Mouse (Mus musculus): Measurements from ENCODE around the gene Xxylt1.

Gene Xxylt1

GRCm38 (mm10) chr16:30984826-30985545 lies 96.2 kb downstream of the Xxylt1 start:
- DNase-seq: peak in 1 of 2 experiments; percentile 67

- no peak for DNase-seq
Measured at GRCm38 (mm10) chr16:30984101-30984500, 97.1 kb downstream of the Xxylt1 start.

- no peak for DNase-seq
Measured at GRCm38 (mm10) chr16:30983699-30984098, 97.5 kb downstream of the Xxylt1 start.

- DNase-seq: no peak
Measured at GRCm38 (mm10) chr16:30983281-30983680, 98.0 kb downstream of the Xxylt1 start.

GRCm38 (mm10) chr16:30981345-30981744 lies 99.9 kb downstream of the Xxylt1 start:
- DNase-seq: peak; percentile 54 to 71

- no peak for DNase-seq
Measured at GRCm38 (mm10) chr16:30979905-30980304, 101.3 kb downstream of the Xxylt1 start.

- DNase-seq: peak in 1 of 2 experiments; percentile 28
Measured at GRCm38 (mm10) chr16:30977728-30978127, 103.5 kb downstream of the Xxylt1 start.

- DNase-seq: peak; percentile 97 to 99
Measured at GRCm38 (mm10) chr16:30977186-30977585, 104.0 kb downstream of the Xxylt1 start.

GRCm38 (mm10) chr16:30974549-30974948 lies 106.7 kb downstream of the Xxylt1 start:
- peak in 1 of 2 experiments; percentile 33 for DNase-seq

GRCm38 (mm10) chr16:30973416-30973815 lies 107.8 kb downstream of the Xxylt1 start:
- DNase-seq: peak; percentile 90 to 93

- DNase-seq: peak; percentile 57 to 81
Measured at GRCm38 (mm10) chr16:30971950-30972541, 109.2 kb downstream of the Xxylt1 start.

- peak; percentile 82 to 94 for DNase-seq
Measured at GRCm38 (mm10) chr16:30969266-30970064, 111.8 kb downstream of the Xxylt1 start.

- DNase-seq: peak; percentile 26 to 79
Measured at GRCm38 (mm10) chr16:30968402-30969151, 112.7 kb downstream of the Xxylt1 start.

GRCm38 (mm10) chr16:30966684-30967083 lies 114.5 kb downstream of the Xxylt1 start:
- peak in 1 of 2 experiments; percentile 32 for DNase-seq

- DNase-seq: peak; percentile 66 to 90
Measured at GRCm38 (mm10) chr16:30964891-30965290, 116.3 kb downstream of the Xxylt1 start.

- peak; percentile 21 to 76 for DNase-seq
Measured at GRCm38 (mm10) chr16:30964411-30964810, 116.8 kb downstream of the Xxylt1 start.

GRCm38 (mm10) chr16:30962515-30962914 lies 118.7 kb downstream of the Xxylt1 start:
- DNase-seq: peak in 1 of 2 experiments; percentile 32

GRCm38 (mm10) chr16:30961176-30961575 lies 120.1 kb downstream of the Xxylt1 start:
- peak in 1 of 2 experiments; percentile 46 for DNase-seq

- peak in 1 of 2 experiments; percentile 36 for DNase-seq
Measured at GRCm38 (mm10) chr16:30960266-30960665, 121.0 kb downstream of the Xxylt1 start.

GRCm38 (mm10) chr16:30959692-30960091 lies 121.5 kb downstream of the Xxylt1 start:
- DNase-seq: peak; percentile 67 to 87

- DNase-seq: no peak
Measured at GRCm38 (mm10) chr16:30956141-30956540, 125.1 kb downstream of the Xxylt1 start.

GRCm38 (mm10) chr16:30948636-30949035 lies 132.6 kb downstream of the Xxylt1 start:
- peak in 1 of 2 experiments; percentile 14 for DNase-seq
